Mouse (Mus musculus) left cerebral cortex, adult 2 months (tissue): Measurements from ENCODE around the gene Usp46. TPM values are rescaled to one million over a fixed set of nuclear protein-coding genes. Genes with fewer than 3 reads are reported as not detected.
A peak's percentile ranks its signal among the peaks of the same experiment; 100 is the strongest.

Experiments
- DNase-seq, 2 experiments: peaks; one replicate each; pipeline ENCODE4 v3.0.0; 2021 to 2022; ENCODE audit warnings: low spot score in 2 of 2, mixed read lengths in 1 of 2; ENCODE audit errors: extremely low spot score in 1 of 2
- H3K27ac ChIP-seq: fragments of 200-600 bp; 2 replicates; pipeline ENCODE4 v1.8.1; 2022
- H3K4me3 ChIP-seq: fragments of 200-600 bp; 2 replicates; pipeline ENCODE4 v1.8.1; 2022
- CTCF ChIP-seq: fragments of 200-600 bp; IDR thresholded peaks from 2 replicates; pipeline ENCODE4 v1.8.1; 2022; ENCODE audit warnings: antibody characterized with exemption, mild to moderate bottlenecking, moderate library complexity
- intact Hi-C: fragments of 180-260 bp; cut with DNase I; formaldehyde crosslinking; loops from one replicate; pipeline ENCODE4 v1.15.1; 2025
- total RNA-seq, 2 experiments: library from RNA; stranded (reverse); gene quantifications; 2 replicates each; pipeline ENCODE4 v1.2.3; 2021

Usp46 gene
- total RNA-seq, 2 experiments from 2014 or later: 129 to 130 TPM

DNA sequence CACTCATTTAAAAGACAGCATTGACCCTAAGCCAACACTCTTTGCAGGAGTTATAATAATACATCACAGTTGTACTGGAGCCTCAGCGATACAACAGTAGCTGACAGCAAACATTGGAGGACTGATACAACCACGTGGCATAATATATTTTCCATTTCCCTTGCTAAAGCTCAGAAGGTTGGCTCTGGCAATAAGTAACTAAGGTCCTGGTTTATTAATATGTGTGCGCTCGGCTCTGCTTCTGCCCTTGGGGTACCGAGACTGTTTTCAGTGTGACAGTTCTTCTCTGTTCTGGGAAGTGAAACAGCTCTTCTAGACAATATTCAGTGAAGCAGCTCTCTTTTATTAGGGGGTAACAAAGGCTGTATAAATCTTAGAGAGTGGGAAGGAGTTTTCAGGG lies 50.7 kb downstream of the Usp46 start:
- DNase-seq: no peak
- Histone ChIP-seq H3K27ac (no peak overlapping the region), H3K4me3 (no peak overlapping the region)
- no peak for TF ChIP-seq CTCF
- intact Hi-C loops: no loop called here

DNA sequence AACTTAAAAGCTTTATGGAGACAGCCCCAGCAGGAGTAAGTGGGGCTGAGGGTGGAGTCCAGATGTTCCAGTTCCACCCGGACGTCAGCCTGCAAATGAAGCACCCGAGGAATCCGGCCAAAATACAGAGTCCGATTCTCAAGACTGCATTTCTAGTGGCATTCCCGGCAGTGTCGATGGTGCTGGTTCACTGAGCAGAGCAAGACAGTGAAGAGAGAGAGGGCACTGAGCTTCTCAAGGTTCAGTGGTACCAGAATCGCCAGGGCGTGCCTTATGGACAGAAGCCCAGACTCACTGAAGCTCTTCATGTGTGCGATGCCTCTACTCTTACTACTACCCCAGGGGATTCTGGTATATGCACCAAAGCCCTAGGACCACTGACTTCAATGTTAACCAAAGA lies 56.6 kb downstream of the Usp46 start:
- intact Hi-C loops: no loop called here
- no peak overlapping the region for H3K4me3 ChIP-seq
- no peak for TF ChIP-seq CTCF
- no peak for DNase-seq
- H3K27ac ChIP-seq: no peak overlapping the region

DNA sequence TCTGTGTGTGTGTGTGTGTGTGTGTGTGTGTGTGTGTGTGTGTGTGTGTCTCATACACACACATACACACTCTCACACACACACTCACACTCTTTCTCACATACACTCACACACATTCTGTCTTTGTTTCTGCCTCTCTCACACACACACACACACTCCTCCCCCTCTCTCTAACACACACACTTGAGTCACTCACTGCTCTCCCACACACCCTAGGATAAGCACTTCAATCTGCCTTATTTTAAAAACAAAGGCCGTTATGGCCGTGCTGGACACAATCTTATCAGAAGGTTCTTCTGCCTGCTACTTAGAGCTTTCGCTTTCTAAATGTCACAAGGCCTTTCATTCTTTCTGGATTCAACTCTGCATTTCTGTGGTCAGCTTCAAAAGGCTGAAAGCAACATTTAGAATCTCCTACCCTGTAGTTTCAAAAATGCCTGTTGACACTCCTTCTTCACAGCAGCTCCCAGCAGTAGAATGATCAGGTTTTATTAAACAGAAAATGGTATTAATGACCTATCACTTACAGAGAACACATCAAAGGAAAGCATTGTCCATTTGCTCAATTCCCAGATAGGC lies 60.6 kb downstream of the Usp46 start:
- TF ChIP-seq CTCF: no peak
- intact Hi-C loops: no loop called here
- H3K27ac ChIP-seq: peak overlapping the region; percentile 21; the same call in 1 of the 2 replicates
- H3K4me3 ChIP-seq: no peak overlapping the region
- no peak for DNase-seq

DNA sequence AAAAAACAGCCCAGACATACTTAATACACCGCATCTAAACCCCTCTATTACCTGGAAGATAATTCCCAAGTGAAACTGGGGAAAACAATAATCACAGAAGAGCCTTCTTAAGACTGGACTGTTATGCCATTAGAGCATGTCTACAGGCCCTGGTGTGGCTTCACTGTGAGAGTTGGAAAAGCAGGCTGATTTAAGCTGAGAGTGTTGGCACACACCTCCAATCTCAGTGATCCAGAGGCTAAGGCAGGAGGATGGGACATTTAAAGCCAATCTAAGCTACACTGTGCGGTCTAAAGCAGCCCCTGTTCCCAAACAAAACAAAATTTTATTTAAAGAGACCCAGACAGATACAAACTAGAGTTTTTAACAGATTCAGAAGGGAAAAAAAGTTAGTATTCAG lies 62.3 kb downstream of the Usp46 start:
- TF ChIP-seq CTCF: no peak
- DNase-seq: no peak
- intact Hi-C loops: no loop called here
- H3K4me3 ChIP-seq: no peak overlapping the region
- no peak overlapping the region for H3K27ac ChIP-seq

DNA sequence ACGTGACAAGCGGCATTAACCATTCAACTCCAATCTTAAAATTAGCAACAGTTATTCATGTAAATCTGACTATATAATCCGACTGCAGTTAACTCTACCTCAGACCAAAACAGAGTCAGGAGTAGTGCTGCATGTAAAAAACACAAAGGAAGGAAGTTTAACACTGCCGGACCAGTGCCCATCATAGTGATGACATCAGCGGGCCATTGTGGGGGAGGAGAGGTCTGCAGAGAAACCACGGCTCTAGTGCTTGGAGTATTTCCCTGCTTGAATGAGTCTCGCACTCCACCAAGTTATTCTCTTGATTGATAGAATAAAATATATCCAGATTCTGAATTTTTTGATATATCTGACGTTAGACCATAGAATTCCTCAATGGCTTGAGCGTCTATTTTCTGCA lies 66.5 kb downstream of the Usp46 start:
- TF ChIP-seq CTCF: no peak
- Histone ChIP-seq H3K4me3 (no peak overlapping the region), H3K27ac (no peak overlapping the region)
- intact Hi-C loops: no loop called here
- DNase-seq: no peak

DNA sequence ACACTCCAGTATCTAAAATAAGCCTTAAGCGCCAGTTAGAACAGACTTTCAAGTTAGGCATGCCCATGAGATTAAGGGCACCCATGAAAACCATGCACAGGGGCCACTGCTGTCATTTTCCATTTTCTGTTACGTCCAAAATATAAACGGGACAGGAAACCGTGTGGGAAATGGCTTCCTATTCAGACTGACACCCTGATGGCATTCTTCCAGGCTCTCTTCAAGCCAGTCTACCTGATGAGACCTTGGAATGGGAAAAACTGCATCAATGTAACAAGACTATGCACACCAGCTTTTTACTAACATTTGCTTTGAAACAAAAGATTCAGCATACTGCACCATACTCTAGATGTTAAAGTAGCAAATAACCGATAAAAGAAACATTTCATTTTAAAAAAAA lies 69.3 kb downstream of the Usp46 start:
- intact Hi-C loops: no loop called here
- no peak for DNase-seq
- Histone ChIP-seq H3K27ac (no peak overlapping the region), H3K4me3 (no peak overlapping the region)
- no peak for TF ChIP-seq CTCF

DNA sequence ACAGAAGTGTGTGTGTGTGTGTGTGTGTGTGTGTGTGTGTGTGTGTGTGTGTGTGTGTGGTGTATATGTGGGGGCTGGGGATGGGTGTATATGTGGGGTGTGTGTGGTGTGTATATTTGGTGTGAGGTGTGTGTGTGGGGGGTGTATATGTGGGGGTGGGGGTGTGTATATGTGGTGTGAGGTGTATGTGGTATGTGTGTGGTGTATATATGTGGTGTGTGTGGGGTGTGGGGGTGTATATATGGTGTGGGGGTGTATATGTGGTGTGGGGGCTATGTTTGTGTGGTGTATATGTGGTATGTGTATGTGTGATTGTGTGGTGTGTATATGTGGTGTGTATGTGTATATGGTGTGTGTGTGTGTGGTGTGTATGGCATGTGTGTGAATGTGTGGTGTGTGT lies 73.4 kb downstream of the Usp46 start:
- no peak for DNase-seq
- TF ChIP-seq CTCF: no peak
- Histone ChIP-seq H3K27ac (no peak overlapping the region), H3K4me3 (no peak overlapping the region)
- intact Hi-C loops: loop anchor here (5.0 kb wide), 1 partner anchor 282 kb away; no protein-coding TSS in a partner anchor

DNA sequence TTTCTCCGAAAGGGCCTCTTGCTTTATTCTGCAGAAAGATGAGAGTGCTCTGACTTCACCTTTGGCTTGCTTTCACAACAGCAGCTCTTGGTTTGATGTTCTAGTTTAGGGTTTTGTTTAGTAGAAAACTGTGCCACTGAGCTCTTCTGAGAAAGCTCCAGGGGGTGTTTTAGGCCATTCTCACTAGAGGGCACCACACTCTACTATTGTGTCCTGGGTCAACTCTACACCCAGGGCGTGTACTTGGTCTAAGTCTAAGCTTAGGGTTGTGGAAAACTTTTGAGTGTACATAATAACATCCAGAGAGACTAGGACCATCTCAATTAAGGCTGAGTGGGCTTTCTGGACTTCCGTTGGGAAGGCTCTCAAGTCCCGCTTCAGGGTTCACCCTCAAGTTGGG lies 74.7 kb downstream of the Usp46 start:
- TF ChIP-seq CTCF: peak; percentile 60
- no peak overlapping the region for H3K27ac ChIP-seq
- DNase-seq: no peak
- H3K4me3 ChIP-seq: no peak overlapping the region
- intact Hi-C loops: loop anchor here (5.0 kb wide), 1 partner anchor 284 kb away; no protein-coding TSS in a partner anchor

DNA sequence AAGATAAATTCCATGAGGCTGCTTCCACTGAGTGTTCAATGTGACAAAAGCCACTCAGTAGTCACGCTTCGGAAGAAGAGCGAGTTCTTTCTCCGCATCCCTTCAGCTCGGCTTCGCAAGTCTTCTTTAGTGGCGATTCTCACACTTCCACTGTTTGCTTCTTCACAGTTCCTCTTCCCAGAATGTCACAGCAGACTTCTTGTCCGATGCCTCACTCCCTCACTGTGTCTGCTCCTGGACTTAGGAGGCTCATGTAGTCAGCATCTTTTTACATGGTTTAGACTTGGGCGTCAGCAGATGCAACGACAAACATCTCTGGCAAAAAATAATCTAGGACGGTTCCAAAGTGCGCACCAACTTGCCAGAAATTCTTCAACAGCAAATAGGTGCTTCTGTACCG lies 75.9 kb downstream of the Usp46 start:
- intact Hi-C loops: loop anchor here (5.0 kb wide), 1 partner anchor 285 kb away; no protein-coding TSS in a partner anchor

DNA sequence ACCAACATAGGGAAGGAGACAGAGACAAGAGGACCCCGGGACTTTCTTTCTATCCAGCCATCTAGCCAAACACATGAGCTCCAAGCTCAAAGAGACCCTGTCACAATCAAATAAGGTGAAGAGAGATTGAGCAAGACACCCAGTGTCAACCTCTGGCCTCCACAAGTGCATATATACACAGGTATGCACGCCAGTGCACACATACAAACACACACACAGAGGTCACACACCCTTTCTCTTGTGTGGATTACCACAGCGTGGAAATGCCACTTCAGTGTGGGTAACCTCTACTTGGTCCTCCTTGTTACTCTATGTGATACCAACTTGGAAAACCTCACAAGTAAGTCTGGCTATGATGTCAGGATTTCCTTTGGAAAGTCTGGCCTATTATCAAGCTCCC lies 78.7 kb downstream of the Usp46 start:
- H3K4me3 ChIP-seq: no peak overlapping the region
- H3K27ac ChIP-seq: no peak overlapping the region
- intact Hi-C loops: no loop called here
- no peak for DNase-seq
- no peak for TF ChIP-seq CTCF

More for the DNA sequence above, 75.9 kb downstream of the Usp46 start:
- Histone ChIP-seq H3K27ac (no peak overlapping the region), H3K4me3 (no peak overlapping the region)
- DNase-seq: no peak
- TF ChIP-seq CTCF: no peak

DNA sequence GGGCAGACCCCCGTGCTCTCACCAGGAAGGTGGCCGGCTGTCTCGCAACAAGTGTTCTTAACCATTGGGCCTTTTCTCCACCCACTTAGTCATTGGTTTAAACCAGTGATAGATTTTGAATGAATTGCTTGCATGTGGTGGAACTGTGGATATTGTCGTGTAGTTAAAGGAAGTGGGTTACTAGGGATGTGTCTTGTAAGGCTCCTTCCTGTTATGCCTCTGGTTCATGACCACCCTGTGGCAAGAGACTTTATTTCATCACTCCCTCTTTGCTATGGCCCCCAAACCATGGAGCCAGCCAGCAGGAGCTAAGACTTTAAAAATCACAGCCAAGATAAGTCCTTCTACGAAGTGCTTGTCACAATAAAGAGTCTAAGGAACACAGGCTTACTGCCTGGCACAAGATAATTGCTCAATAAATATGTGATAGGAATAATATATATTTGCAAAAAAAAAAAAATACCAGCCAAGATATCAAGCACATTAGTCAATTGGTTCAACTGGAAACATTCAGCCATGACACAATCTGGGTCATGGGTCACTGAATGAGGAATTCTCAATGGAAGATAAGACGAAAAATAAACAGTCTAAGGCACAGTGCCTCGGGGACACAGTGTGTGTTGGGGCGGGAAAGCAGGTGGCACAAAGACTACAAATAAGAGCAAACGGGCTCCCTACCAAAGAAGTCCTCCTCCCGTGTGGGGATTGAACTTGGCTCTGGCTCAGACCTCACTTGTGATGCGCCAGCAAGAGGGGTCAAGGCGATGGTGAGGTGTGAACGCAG lies 80.3 kb downstream of the Usp46 start:
- Histone ChIP-seq H3K27ac (no peak overlapping the region), H3K4me3 (no peak overlapping the region)
- DNase-seq: no peak
- TF ChIP-seq CTCF: no peak
- intact Hi-C loops: no loop called here

DNA sequence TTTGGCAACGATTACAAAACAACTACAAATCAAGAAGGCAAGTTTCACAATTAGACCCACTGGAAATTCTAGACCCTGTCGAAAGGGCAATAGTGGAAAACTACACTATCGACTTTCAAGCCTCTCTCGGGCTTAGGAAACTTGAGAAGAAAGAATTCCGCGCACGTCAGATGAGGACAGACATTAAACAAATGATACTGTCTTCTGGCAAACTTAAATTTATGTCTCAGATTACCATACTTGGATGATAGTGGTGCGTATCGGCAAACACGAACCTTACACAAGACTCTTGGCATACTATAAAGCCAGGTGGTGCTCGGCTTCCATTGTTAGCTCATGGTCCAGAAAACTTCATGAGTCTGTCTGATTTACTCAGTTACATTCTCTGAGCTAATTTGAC lies 90.8 kb downstream of the Usp46 start:
- intact Hi-C loops: no loop called here
- H3K4me3 ChIP-seq: no peak overlapping the region
- no peak overlapping the region for H3K27ac ChIP-seq
- no peak for DNase-seq
- TF ChIP-seq CTCF: no peak

DNA sequence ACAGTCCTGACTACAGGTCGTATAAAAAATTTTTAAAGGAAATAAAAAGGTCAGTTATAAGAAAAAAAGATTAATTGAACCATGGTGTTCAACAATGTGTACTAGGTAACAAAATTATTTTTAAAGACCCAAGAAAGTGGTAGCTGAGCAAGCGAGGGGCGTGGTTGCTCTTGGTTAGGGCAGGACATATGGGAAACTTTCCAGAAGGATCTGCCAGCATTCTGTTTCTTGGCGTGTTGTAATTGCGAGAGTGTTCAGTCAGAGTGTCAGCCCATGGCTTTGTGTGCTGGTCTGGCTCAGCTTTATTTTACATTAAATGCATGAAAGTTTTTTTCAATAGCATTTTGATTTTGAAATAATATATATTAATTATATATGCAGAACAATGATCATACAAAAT lies 96.5 kb downstream of the Usp46 start:
- intact Hi-C loops: no loop called here

More for the DNA sequence above, 96.5 kb downstream of the Usp46 start:
- H3K4me3 ChIP-seq: no peak overlapping the region
- DNase-seq: no peak
- no peak overlapping the region for H3K27ac ChIP-seq
- no peak for TF ChIP-seq CTCF
